Mouse (Mus musculus) neural tube, embryonic 13.5 days (tissue): Measurements from ENCODE around the gene Foxn2. TPM values are rescaled to one million over a fixed set of nuclear protein-coding genes. Genes with fewer than 3 reads are reported as not detected.
"Not testable (repeated sequence)": the region's sequence is repeated elsewhere in the genome, so short reads cannot be mapped to it uniquely, and the experiment has no call there.

Experiments
- ATAC-seq: fragments of 200-750 bp; cut with Nextera tagmentation; 2 replicates; pipeline ENCODE4 v1.8.0; 2017; ENCODE audit warnings: low read depth, mild to moderate bottlenecking, moderate TSS enrichment, moderate library complexity
- H3K27ac ChIP-seq: fragments of 300-500 bp; sonication (generic); replicated peaks from 2 replicates; pipeline ENCODE4 v1.5.1; 2015; ENCODE audit warnings: moderate library complexity, mild to moderate bottlenecking, inconsistent platforms
- H3K27me3 ChIP-seq: fragments of 300-500 bp; sonication (generic); 2 replicates; pipeline ENCODE4 v1.6.1; 2015; ENCODE audit warnings: mild to moderate bottlenecking, inconsistent platforms
- H3K36me3 ChIP-seq: fragments of 300-500 bp; sonication (generic); 2 replicates; pipeline ENCODE4 v1.6.1; 2015; ENCODE audit warnings: mild to moderate bottlenecking, inconsistent platforms
- H3K4me1 ChIP-seq: fragments of 300-500 bp; sonication (generic); replicated peaks from 2 replicates; pipeline ENCODE4 v1.6.1; 2015; ENCODE audit warnings: inconsistent platforms
- H3K4me2 ChIP-seq: fragments of 300-500 bp; sonication (generic); 2 replicates; pipeline ENCODE4 v1.6.1; 2015; ENCODE audit warnings: inconsistent platforms, mild to moderate bottlenecking, moderate library complexity
- H3K4me3 ChIP-seq: fragments of 300-500 bp; sonication (generic); 2 replicates; pipeline ENCODE4 v1.5.1; 2015; ENCODE audit warnings: mild to moderate bottlenecking, inconsistent platforms
- H3K9ac ChIP-seq: fragments of 300-500 bp; sonication (generic); 2 replicates; pipeline ENCODE4 v1.6.1; 2015; ENCODE audit warnings: moderate library complexity, mild to moderate bottlenecking, inconsistent platforms
- H3K9me3 ChIP-seq: fragments of 300-500 bp; sonication (generic); 2 replicates; pipeline ENCODE4 v1.6.1; 2016; ENCODE audit warnings: inconsistent platforms
- WGBS: fragments of 180-500 bp; shearing (Covaris S2); methylation state at CpG from one replicate; pipeline ENCODE4 v1.1.7; 2015; 5-methylcytosine and 5-hydroxymethylcytosine counted together
- polyA plus RNA-seq: library from polyadenylated mRNA; unstranded; fragments of >200 nt; fragmentation: Nextera tagmentation; extraction: Ambion mirVana; gene quantifications from 2 replicates; pipeline ENCODE4 v1.2.1, GENCODE M21; 2015

Foxn2 gene
- polyA plus RNA-seq, 1 experiment from 2014 or later: 9.7 TPM

DNA sequence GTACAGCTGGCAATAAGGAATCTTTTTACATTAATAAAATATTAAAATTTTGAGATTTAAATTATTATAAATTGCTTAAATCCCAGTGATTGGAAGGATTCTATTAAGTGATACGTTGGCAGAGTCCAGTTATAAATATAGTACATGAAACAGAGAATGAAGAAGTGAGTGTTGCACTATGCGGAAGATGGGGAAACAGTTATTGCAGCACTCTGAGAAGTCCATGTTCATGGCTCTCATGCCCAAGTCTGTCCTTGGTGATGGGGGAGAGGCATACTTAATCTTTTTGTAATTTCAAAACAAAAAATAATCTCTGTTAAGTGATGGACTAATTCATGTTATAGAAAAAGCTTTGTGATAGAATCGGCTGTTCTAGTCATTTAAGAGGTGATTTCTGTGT, 17.6 kb downstream of the Foxn2 start:
- Histone ChIP-seq H3K9me3 (no peaks in the 10 kb centered on the region), H3K4me3 (no peak overlapping the region), H3K9ac (no peak overlapping the region), H3K27ac (no peak overlapping the region), H3K4me1 (no peaks in the 10 kb centered on the region), H3K27me3 (no peaks in the 10 kb centered on the region), H3K4me2 (no peak overlapping the region), H3K36me3 (0 out of 2 replicates have a peak, but pooled peaks cover 4% of the 10 kb centered on the region)
- WGBS: 93% methylated on average over 3 of the region's 3 CpGs
- ATAC-seq: no peak

DNA sequence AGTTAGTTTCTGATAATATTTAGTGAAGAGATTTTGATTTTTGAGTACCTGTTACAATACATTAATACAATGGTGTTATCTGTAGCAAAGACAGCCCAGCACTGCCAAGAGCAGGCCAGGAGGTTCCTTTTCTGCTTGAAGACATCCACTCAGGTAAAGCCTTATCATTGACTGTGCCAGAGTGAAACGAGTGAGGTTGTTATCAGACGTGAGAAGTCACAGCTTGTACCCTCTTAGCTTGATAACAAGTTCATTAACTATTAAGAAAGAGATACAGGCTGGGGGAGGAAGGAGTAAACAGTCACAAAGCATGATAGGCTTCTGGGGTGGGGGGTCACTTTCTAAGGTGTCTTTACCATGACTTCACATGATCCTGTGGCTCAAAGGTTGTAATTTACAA, 19.0 kb downstream of the Foxn2 start:
- 91% methylated on average over 2 of the region's 2 CpGs for WGBS
- no peak overlapping the region for H3K4me2 ChIP-seq
- 0 out of 2 replicates have a peak, but pooled peaks cover 4% of the 10 kb centered on the region for H3K36me3 ChIP-seq
- no peak overlapping the region for H3K27ac ChIP-seq
- H3K9ac ChIP-seq: no peak overlapping the region
- no peak for ATAC-seq
- H3K4me3 ChIP-seq: no peak overlapping the region
- no peaks in the 10 kb centered on the region for H3K27me3 ChIP-seq
- H3K4me1 ChIP-seq: no peaks in the 10 kb centered on the region
- H3K9me3 ChIP-seq: no peaks in the 10 kb centered on the region

DNA sequence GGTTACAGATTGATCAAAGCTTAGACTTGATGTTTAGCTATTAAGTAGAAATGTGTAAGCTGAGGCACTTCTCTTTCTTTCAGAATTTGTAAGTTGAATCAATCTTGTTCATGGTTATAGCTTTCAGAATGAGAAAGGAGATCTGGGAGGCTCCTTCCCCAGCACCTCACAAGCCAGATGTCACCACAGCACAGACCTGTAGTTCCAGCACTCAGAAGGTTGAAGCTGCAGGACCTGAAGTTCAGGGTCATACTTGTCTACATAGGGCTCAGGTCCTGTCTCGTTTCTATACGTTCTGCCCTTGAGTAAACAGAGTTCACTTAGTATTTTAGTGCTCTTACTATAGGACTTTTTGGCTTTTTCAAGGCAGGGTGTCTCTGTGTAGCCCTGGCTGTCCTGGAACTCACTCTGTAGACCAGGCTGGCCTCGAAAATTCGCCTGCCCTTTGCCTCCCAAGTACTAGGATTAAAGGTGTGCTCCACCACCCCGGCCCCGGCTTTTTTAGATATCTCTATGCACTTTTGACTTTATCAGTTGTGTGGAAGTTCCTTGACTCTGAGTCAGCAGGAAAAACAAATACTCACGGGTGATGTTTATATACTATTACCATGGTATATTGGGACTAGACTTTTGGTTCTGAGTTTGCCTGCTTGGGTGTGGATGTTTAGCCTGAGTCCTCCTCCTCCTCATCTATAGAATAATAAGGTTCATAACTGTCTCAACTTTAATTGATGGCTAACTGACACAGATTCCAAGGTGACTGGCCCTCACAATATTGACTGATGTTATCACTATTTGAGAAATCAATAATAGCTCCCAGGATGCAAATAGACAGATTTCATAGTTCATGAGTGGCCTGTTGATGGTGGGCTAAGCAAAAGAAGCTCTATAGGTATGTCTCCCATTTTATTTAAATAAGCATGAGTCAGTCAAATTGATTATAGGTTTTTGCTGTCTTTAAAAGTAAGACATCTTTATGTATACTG, 19.7 kb downstream of the Foxn2 start:
- Histone ChIP-seq H3K9ac (no peak overlapping the region), H3K36me3 (0 out of 2 replicates have a peak, but pooled peaks cover 4% of the 10 kb centered on the region), H3K4me1 (no peaks in the 10 kb centered on the region), H3K9me3 (no peaks in the 10 kb centered on the region), H3K4me2 (no peak overlapping the region), H3K4me3 (no peak overlapping the region), H3K27me3 (no peaks in the 10 kb centered on the region), H3K27ac (no peak overlapping the region)
- ATAC-seq: no peak
- WGBS: 90% methylated on average over 7 of the region's 7 CpGs

DNA sequence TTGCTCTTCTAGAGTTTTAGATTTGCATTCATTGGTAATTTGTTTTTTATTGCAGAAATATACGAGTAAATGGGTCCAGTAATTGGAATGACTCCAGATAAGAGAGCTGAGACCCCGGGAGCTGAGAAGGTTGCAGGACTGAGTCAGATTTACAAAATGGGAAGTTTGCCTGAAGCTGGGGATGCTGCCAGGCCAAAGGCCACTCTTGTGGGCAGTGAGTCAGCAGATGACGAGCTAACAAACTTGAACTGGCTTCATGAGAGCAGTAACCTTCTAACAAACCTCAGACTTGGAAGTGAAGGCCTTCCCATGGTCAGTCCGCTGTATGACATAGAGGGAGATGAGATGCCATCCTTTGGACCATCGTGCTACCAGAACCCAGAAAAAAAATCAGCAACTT, 22.1 kb downstream of the Foxn2 start:
- 89% methylated on average over 5 of the region's 5 CpGs for WGBS
- no peaks in the 10 kb centered on the region for H3K9me3 ChIP-seq
- no peaks in the 10 kb centered on the region for H3K4me1 ChIP-seq
- no peak overlapping the region for H3K9ac ChIP-seq
- no peak overlapping the region for H3K4me2 ChIP-seq
- no peak for ATAC-seq
- H3K27ac ChIP-seq: no peak overlapping the region
- H3K36me3 ChIP-seq: 0 out of 2 replicates have a peak, but pooled peaks cover 4% of the 10 kb centered on the region
- no peaks in the 10 kb centered on the region for H3K27me3 ChIP-seq
- H3K4me3 ChIP-seq: no peak overlapping the region

DNA sequence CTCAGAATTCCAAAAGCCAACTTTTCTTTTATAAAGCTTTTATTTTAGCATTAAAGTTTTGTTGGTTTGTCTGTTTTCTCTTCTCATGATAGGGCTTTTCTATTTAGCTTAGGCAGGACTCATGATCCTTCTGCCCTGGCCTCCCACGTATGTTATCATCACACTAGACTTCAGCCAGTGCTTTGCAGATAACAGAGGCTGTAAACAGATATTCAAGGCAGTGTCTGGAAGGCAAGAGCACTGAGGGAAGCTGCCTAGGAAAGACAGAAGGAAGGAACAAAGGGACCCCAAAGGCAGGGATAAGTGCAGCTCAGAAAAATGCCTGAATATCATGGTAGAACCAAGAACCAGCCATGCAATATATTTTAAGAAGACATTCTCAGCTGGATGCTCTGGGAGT, 26.1 kb downstream of the Foxn2 start:
- no peaks in the 10 kb centered on the region for H3K27me3 ChIP-seq
- peaks cover 22% of the 10 kb centered on the region for H3K36me3 ChIP-seq
- H3K4me3 ChIP-seq: no peak overlapping the region
- no peaks in the 10 kb centered on the region for H3K4me1 ChIP-seq
- no peak overlapping the region for H3K4me2 ChIP-seq
- no peak for ATAC-seq
- WGBS: 89% methylated on average over 1 of the region's 1 CpGs
- H3K9ac ChIP-seq: no peak overlapping the region
- no peaks in the 10 kb centered on the region for H3K9me3 ChIP-seq
- H3K27ac ChIP-seq: no peak overlapping the region

DNA sequence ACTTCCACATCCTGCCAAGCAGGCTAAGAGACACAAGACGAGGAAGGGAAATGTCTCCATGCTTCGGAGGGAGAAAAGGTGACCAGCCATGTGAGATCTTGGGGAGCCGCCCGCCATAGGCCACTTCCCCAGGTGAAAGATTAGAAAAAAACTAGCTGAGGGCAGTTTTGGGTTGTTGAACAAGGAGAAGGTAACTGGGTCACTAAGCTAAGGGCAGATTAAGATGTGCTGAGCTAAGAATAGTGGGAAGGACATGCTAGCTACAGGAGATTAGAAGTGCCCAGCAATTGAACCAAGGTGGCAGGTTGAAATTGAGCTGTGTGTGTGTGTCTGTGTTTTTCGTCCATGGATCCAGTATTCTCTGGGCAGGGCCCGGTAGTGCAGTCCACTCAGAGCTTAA, 27.2 kb downstream of the Foxn2 start:
- ATAC-seq: no peak
- WGBS: 89% methylated on average over 6 of the region's 6 CpGs

DNA sequence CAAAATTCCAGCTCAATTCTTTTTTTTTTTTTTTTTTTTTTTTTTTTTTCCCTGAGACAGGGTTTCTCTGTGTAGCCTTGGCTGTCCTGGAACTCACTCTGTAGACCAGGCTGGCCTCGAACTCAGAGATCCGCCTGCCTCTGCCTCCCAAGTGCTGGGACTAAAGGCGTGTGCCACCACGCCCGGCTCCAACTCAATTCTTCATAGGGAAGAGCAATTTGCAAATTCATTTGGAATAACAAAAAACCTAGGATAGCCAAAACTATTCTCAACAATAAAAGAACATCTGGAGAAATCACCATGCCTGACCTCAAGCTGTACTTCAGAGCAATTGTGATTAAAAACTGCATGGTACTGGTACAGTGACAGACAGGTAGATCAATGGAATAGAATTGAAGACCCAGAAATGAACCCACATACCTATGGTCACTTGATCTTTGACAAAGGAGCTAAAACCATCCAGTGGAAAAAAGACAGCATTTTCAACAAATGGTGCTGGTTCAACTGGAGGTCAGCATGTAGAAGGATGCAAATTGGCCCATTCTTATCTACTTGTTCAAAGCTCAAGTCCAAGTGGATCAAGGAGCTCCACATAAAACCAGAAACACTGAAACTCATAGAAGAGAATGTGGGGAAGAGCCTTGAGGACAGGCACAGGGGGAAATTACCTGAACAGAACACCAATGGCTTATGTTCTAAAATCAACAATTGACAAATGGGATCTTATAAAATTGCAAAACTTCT, 28.3 kb downstream of the Foxn2 start:
- not testable (repeated sequence) for H3K4me1 ChIP-seq, H3K9me3 ChIP-seq, H3K27me3 ChIP-seq, H3K4me3 ChIP-seq, H3K9ac ChIP-seq, ATAC-seq, H3K27ac ChIP-seq, H3K4me2 ChIP-seq
- WGBS: 99% methylated on average over 5 of the region's 5 CpGs
- peaks cover 19% of the 10 kb centered on the region for H3K36me3 ChIP-seq

More for the DNA sequence above, 27.2 kb downstream of the Foxn2 start:
- no peak overlapping the region for H3K27ac ChIP-seq
- no peak overlapping the region for H3K9ac ChIP-seq
- H3K36me3 ChIP-seq: peaks cover 21% of the 10 kb centered on the region
- no peaks in the 10 kb centered on the region for H3K9me3 ChIP-seq
- H3K4me1 ChIP-seq: no peaks in the 10 kb centered on the region
- no peak overlapping the region for H3K4me3 ChIP-seq
- H3K27me3 ChIP-seq: no peaks in the 10 kb centered on the region
- no peak overlapping the region for H3K4me2 ChIP-seq

DNA sequence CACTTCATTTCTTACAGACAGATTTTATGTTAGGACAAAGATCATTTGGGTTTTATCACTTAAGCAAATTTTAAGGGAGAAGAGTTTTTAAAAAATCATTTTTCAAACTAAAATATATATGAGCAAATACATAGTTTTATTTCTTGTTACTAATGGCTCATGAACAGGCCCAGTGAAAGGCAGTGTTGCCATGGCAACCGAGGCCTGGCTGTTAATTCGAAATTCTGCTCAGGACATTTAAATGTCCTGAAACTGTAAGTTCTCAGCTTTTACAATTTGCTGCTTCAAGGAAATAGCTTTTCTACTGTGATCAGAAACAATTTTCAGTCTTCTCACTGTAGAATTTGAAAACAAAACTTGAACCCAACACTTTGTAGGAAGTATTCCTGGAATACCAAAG, 33.3 kb downstream of the Foxn2 start:
- Histone ChIP-seq H3K4me3 (no peak overlapping the region), H3K27ac (0 out of 2 replicates have a peak overlapping the region, but pooled peaks have one; percentile 11), H3K27me3 (no peaks in the 10 kb centered on the region), H3K9me3 (no peaks in the 10 kb centered on the region), H3K9ac (no peak overlapping the region), H3K4me2 (no peak overlapping the region), H3K4me1 (peaks cover 7% of the 10 kb centered on the region), H3K36me3 (peaks cover 23% of the 10 kb centered on the region)
- no peak for ATAC-seq
- 56% methylated on average over 2 of the region's 2 CpGs for WGBS

DNA sequence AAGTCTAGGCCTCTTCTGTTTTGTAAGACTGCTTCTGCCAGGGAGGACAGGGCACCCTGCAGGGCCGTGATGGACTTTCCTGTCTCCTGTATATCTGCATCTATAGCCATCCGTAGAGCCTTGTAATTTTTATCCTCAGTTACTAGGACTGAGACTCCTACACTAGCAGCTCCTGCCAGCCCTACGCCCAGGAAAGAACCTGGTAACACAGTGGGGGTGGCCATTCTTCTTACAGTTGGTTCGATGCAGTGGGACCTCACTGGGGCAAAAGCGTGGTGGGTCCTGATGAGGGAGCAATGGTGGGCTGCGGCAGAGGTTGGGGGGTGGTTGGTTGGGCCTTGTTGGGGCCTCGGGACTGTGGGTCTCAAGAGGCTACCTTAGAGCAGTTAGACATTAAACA, 36.7 kb downstream of the Foxn2 start:
- Histone ChIP-seq H3K27ac (no peak overlapping the region), H3K36me3 (0 out of 2 replicates have a peak, but pooled peaks cover 7% of the 10 kb centered on the region), H3K4me3 (no peak overlapping the region), H3K9ac (no peak overlapping the region), H3K27me3 (no peaks in the 10 kb centered on the region), H3K4me2 (no peak overlapping the region), H3K4me1 (peaks cover 7% of the 10 kb centered on the region), H3K9me3 (no peaks in the 10 kb centered on the region)
- ATAC-seq: no peak
- WGBS: 95% methylated on average over 7 of the region's 7 CpGs

DNA sequence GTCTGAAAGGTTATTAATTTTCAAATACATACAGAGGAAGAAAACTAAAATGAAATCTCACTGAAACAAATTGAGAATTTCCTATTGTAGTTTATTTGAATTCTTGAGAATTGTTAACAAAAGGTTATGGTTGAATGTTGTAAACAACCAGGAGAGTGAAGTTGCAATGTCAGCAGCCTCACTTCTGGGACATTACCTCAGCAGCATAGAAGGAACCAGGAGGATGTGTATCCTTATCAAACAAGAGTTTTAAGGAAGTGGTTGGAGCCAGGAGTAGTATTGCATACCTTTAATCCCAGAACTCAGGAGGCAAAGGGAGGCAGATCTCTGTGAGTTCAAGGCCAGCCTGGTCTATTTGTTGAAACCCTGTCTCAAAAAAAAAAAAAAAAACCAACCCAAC, 37.2 kb downstream of the Foxn2 start:
- no peak overlapping the region for H3K4me2 ChIP-seq
- no peaks in the 10 kb centered on the region for H3K9me3 ChIP-seq
- no peak overlapping the region for H3K27ac ChIP-seq
- 0 out of 2 replicates have a peak, but pooled peaks cover 7% of the 10 kb centered on the region for H3K36me3 ChIP-seq
- no peak overlapping the region for H3K4me3 ChIP-seq
- H3K9ac ChIP-seq: no peak overlapping the region
- H3K4me1 ChIP-seq: peaks cover 7% of the 10 kb centered on the region
- H3K27me3 ChIP-seq: no peaks in the 10 kb centered on the region
- no peak for ATAC-seq

DNA sequence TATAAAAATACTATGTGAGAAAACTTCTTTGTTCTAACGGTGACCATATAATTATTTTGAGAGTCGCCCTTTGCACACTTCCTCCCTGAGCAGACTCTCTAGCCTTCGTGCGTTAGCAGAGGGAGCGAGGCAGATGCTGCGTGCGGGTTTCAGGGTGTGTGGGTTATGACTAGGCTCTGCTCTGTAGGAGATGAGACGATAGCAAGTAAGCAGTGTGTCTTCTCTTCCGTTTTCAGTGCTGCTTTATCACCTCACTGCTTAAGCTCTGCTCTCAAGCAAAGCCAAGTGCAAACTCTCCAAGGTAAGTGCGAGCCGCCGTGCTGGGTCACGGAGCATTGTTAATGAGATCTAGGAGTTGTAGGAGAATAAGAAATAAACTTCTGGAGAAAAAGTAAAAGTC, 38.5 kb downstream of the Foxn2 start:
- Histone ChIP-seq H3K9ac (no peak overlapping the region), H3K4me3 (no peak overlapping the region), H3K4me1 (no peaks in the 10 kb centered on the region; the same call in 1 of the 2 replicates), H3K36me3 (0 out of 2 replicates have a peak, but pooled peaks cover 7% of the 10 kb centered on the region), H3K9me3 (no peaks in the 10 kb centered on the region), H3K27me3 (no peaks in the 10 kb centered on the region), H3K4me2 (no peak overlapping the region), H3K27ac (no peak overlapping the region)
- no peak for ATAC-seq
- 86% methylated on average over 13 of the region's 13 CpGs for WGBS

DNA sequence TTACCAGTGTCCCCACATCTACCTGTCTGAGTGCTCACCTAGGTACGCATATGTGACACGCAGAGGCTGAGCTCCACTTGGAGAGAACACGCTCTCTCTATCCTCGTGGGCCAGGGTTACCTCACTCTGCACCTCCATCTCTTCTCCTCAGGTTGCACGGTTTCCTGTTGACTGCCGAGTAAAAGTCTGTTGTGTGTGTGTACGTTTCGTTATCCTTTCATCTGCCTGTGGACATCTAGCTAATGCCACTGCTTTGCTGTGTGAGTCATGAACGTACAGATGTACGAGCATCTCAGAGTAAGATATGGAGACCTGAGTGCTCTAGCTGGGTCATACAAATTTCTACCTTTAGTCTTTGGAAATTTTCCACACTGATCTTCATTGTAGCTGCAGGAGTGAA, 39.9 kb downstream of the Foxn2 start:
- Histone ChIP-seq H3K36me3 (0 out of 2 replicates have a peak, but pooled peaks cover 7% of the 10 kb centered on the region), H3K4me2 (no peak overlapping the region), H3K4me1 (no peaks in the 10 kb centered on the region), H3K9me3 (no peaks in the 10 kb centered on the region), H3K27ac (no peak overlapping the region), H3K9ac (no peak overlapping the region), H3K4me3 (no peak overlapping the region), H3K27me3 (no peaks in the 10 kb centered on the region)
- ATAC-seq: no peak
- WGBS: 96% methylated on average over 10 of the region's 10 CpGs
